ENCODE assay signal across 8 mouse cellular contexts in genomic region chr2:165788005-165788404, GRCm38 (mm10).
A peak's percentile ranks its signal among the peaks of the same experiment; 100 is the strongest.
DNase-seq lines count a peak whose midpoint lies in the region; ATAC-seq and TF ChIP-seq lines count a peak whose summit lies in the region.
"Had no signal": no experiment of that assay in that cellular context is flagged by ENCODE, and none has a peak within 500 bp of the region (broad histone marks: within the 10 kb centered on the region; RNA-seq: fewer than 3 reads in every experiment).

No protein-coding gene starts in this region.

- peak overlapping the region; percentile 98 for H3K27ac ChIP-seq in CH12.LX (ENCODE audit: insufficient read depth, low read depth)
- H3K27ac ChIP-seq in forebrain, embryonic 16.5 days (ENCODE audit: low read length), result no peak overlapping the region
- H3K27ac ChIP-seq: liver, embryonic 15.5 days had no signal

- TF ChIP-seq CTCF in CH12.LX (conservative IDR thresholded peaks at IDR 0.05 in 1 of 2, IDR thresholded peaks at IDR 0.05 in 1 of 2; ENCODE audit: low read depth in 2 of 2, low read length in 2 of 2), result no peak

- peak; percentile 42; the same call in 1 of the 2 replicates for ATAC-seq in forebrain, embryonic 16.5 days
- no peak for ATAC-seq in CD4-positive, CD25-positive, alpha-beta regulatory T cell, adult 4 months

- no peak overlapping the region; the same call in 1 of the 2 replicates for H3K9ac ChIP-seq in CH12.LX (ENCODE audit: insufficient read depth, low read depth)
- no peak overlapping the region for H3K9ac ChIP-seq in forebrain, embryonic 16.5 days (replicated peaks; ENCODE audit: low read depth, low read length)
- H3K9ac ChIP-seq: liver, embryonic 15.5 days had no signal

- intact Hi-C loops in heart, postnatal 10 days (cut with DNase I), result loop anchor here (10.0 kb wide), 1 partner anchor 777 kb away; no protein-coding TSS in a partner anchor

- peak; percentile 75 for DNase-seq in CH12.LX (ENCODE audit: extremely low read depth)
- peak; percentile 82 to 92 for DNase-seq in adrenal gland, adult (ENCODE audit: inconsistent age in 2 of 2, low spot score in 1 of 2)
- peak; percentile 90 to 93 for DNase-seq in heart, postnatal 10 days
- DNase-seq in layer of hippocampus, adult 9-10 months (ENCODE audit: low spot score), result peak; percentile 40
- peak; percentile 85 for DNase-seq in lung, postnatal 36 days

- 53% methylated on average over 11 of the region's 11 CpGs for WGBS in forebrain, embryonic 16.5 days

- no peak overlapping the region for H3K4me3 ChIP-seq in CH12.LX (replicated peaks in 1 of 3; ENCODE audit: low read depth in 2 of 3, low read length in 2 of 3, poor library complexity in 1 of 3)
- H3K4me3 ChIP-seq in forebrain, embryonic 16.5 days (replicated peaks; ENCODE audit: low read length), result no peak overlapping the region
- H3K4me3 ChIP-seq: liver, embryonic 15.5 days had no signal

- H3K4me2 ChIP-seq in CH12.LX (ENCODE audit: insufficient read depth, low read depth, poor library complexity, severe bottlenecking), result peak overlapping the region; percentile 26; the same call in 1 of the 2 replicates
- no peak overlapping the region for H3K4me2 ChIP-seq in forebrain, embryonic 16.5 days (ENCODE audit: low read length)
- H3K4me2 ChIP-seq: liver, embryonic 15.5 days had no signal

- H3K4me1 ChIP-seq in CH12.LX (ENCODE audit: control insufficient read depth in 1 of 2, insufficient read depth in 2 of 2), result peaks cover 38 to 70% of the 10 kb centered on the region in 2 experiments
- H3K4me1 ChIP-seq in forebrain, embryonic 16.5 days (replicated peaks; ENCODE audit: control insufficient read depth, insufficient read depth, low read length), result peaks cover 10% of the 10 kb centered on the region
- H3K4me1 ChIP-seq: liver, embryonic 15.5 days had no signal

- no peak for TF ChIP-seq RAD21 in CH12.LX (IDR thresholded peaks at IDR 0.05; ENCODE audit: low read depth, low read length)

- H3K79me2 ChIP-seq in CH12.LX (replicated peaks; ENCODE audit: control insufficient read depth, extremely low read depth, insufficient read depth, poor library complexity, severe bottlenecking), result peaks cover 23% of the 10 kb centered on the region

- in situ Hi-C loops in CH12.LX (cut with MboI; ENCODE audit: low pct_ligation_motif_present, low pct_unique_long_range_greater_than_20kb, low sequenced_read_pairs), result loop anchor here (25.0 kb wide), 1 partner anchor 249 kb away; no protein-coding TSS in a partner anchor

- peak; percentile 68 for TF ChIP-seq EP300 in CH12.LX (IDR thresholded peaks at IDR 0.05; ENCODE audit: low read length)

- H3K9me3 ChIP-seq in CH12.LX (replicated peaks; ENCODE audit: low read length), result no peaks in the 10 kb centered on the region
- no peaks in the 10 kb centered on the region for H3K9me3 ChIP-seq in forebrain, embryonic 16.5 days (ENCODE audit: control insufficient read depth, low read length)
- H3K9me3 ChIP-seq: liver, embryonic 15.5 days had no signal

- dilution Hi-C loops in CH12.LX (cut with MboI; ENCODE audit: extremely low pct_ligation_motif_present, extremely low pct_unique_long_range_greater_than_20kb, low sequenced_read_pairs), result no loop called here

- H3K36me3 ChIP-seq in CH12.LX (replicated peaks in 1 of 2; ENCODE audit: control insufficient read depth in 1 of 2, insufficient read depth in 1 of 2, low read length in 1 of 2), result peaks cover 76 to 94% of the 10 kb centered on the region in 2 experiments
- H3K36me3 ChIP-seq in forebrain, embryonic 16.5 days (ENCODE audit: control insufficient read depth, insufficient read depth), result peaks cover 33% of the 10 kb centered on the region

- no peak for TF ChIP-seq POLR2A in CH12.LX (IDR thresholded peaks at IDR 0.05; ENCODE audit: low read depth, low read length)

- no peaks in the 10 kb centered on the region for H3K27me3 ChIP-seq in CH12.LX (replicated peaks)
- H3K27me3 ChIP-seq in forebrain, embryonic 16.5 days (replicated peaks; ENCODE audit: control insufficient read depth, insufficient read depth, low read length), result no peaks in the 10 kb centered on the region
- H3K27me3 ChIP-seq: liver, embryonic 15.5 days had no signal

TF ChIP-seq in CH12.LX, 34 proteins besides CTCF, POLR2A, EP300 and RAD21:
- TF ChIP-seq USF2 (conservative IDR thresholded peaks at IDR 0.05; ENCODE audit: low read depth, low read length) (no peak), CHD1 (IDR thresholded peaks at IDR 0.05; ENCODE audit: low read depth, low read length) (no peak), SMC3 (IDR thresholded peaks at IDR 0.05; ENCODE audit: low read depth, low read length) (no peak), HCFC1 (IDR thresholded peaks at IDR 0.05; ENCODE audit: low read depth, low read length) (0 out of 2 replicates have a peak, but pooled peaks have one; percentile 22), POLR2AphosphoS2 (IDR thresholded peaks at IDR 0.05; ENCODE audit: low read depth, low read length) (no peak), MYC (IDR thresholded peaks at IDR 0.05; ENCODE audit: low read depth, low read length) (0 out of 2 replicates have a peak, but pooled peaks have one; percentile 14), UBTF (IDR thresholded peaks at IDR 0.05; ENCODE audit: low read depth, low read length) (peak; percentile 93), ZC3H11A (IDR thresholded peaks at IDR 0.05; ENCODE audit: low read depth, low read length) (no peak), KAT2A (IDR thresholded peaks at IDR 0.05; ENCODE audit: insufficient replicate concordance, low read length) (no peak), MAZ (IDR thresholded peaks at IDR 0.05; ENCODE audit: low read depth, low read length) (peak; percentile 95), NELFE (IDR thresholded peaks at IDR 0.05; ENCODE audit: low read depth, low read length) (no peak), TBP (conservative IDR thresholded peaks at IDR 0.05; ENCODE audit: low read depth, low read length) (peak; percentile 90), RCOR1 (conservative IDR thresholded peaks at IDR 0.05; ENCODE audit: low read depth, low read length) (no peak; the same call in 1 of the 2 replicates), JUND (conservative IDR thresholded peaks at IDR 0.05; ENCODE audit: low read depth, low read length) (no peak), MEF2A (IDR thresholded peaks at IDR 0.05; ENCODE audit: borderline replicate concordance, low read depth, low read length) (peak; percentile 73; the same call in 1 of the 2 replicates), MAFK (IDR thresholded peaks at IDR 0.05; ENCODE audit: insufficient replicate concordance, low read length) (peak; percentile 74), ZNF384 (IDR thresholded peaks at IDR 0.05; ENCODE audit: low read depth, low read length) (no peak), ETS1 (conservative IDR thresholded peaks at IDR 0.05; ENCODE audit: low read depth, low read length) (peak; percentile 72), CHD2 (IDR thresholded peaks at IDR 0.05; ENCODE audit: low read length) (0 out of 2 replicates have a peak, but pooled peaks have one; percentile 41), USF1 (IDR thresholded peaks at IDR 0.05; ENCODE audit: low read depth, low read length) (no peak), ELF1 (IDR thresholded peaks at IDR 0.05; ENCODE audit: low read depth, low read length) (peak; percentile 50; the same call in 1 of the 2 replicates), GABPA (IDR thresholded peaks at IDR 0.05; ENCODE audit: insufficient replicate concordance, low read depth, low read length) (no peak), BHLHE40 (IDR thresholded peaks at IDR 0.05; ENCODE audit: low read depth, low read length) (peak; percentile 64), ZMIZ1 (IDR thresholded peaks at IDR 0.05; ENCODE audit: low read depth, low read length) (no peak), SIN3A (IDR thresholded peaks at IDR 0.05; ENCODE audit: low read length) (peak; percentile 72), MXI1 (IDR thresholded peaks at IDR 0.05; ENCODE audit: low read depth, low read length) (peak; percentile 63; the same call in 1 of the 2 replicates), TCF12 (IDR thresholded peaks at IDR 0.05; ENCODE audit: low read depth, low read length) (peak; percentile 79), JUN (IDR thresholded peaks at IDR 0.05; ENCODE audit: insufficient read depth, low read depth, low read length) (no peak), MAX (IDR thresholded peaks at IDR 0.05; ENCODE audit: low read length) (no peak; the same call in 1 of the 2 replicates), ZKSCAN1 (IDR thresholded peaks at IDR 0.05; ENCODE audit: borderline replicate concordance, low read depth, low read length) (no peak), E2F4 (IDR thresholded peaks at IDR 0.05; ENCODE audit: insufficient replicate concordance, low read depth, low read length) (no peak), NRF1 (IDR thresholded peaks at IDR 0.05; ENCODE audit: low read depth, low read length) (0 out of 2 replicates have a peak, but pooled peaks have one; percentile 40), PAX5 (IDR thresholded peaks at IDR 0.05; ENCODE audit: low read length) (no peak), IRF4 (IDR thresholded peaks at IDR 0.05; ENCODE audit: low read depth, low read length) (peak; percentile 82)
TF ChIP-seq in CH12.LX: peak in this region for 16.

Comparison
In these comparisons a context has a peak if more than half of its experiments do, and no peak if none do; other contexts are left out.
1. DNase-seq: peak in every context shown above with its lines; median percentile 92 in heart, postnatal 10 days; 87 in adrenal gland, adult; 85 in lung, postnatal 36 days; 75 in CH12.LX; 40 in layer of hippocampus, adult 9-10 months.